Mouse (Mus musculus): ENCODE results near the gene Supt16.

Gene Supt16

GRCm38 (mm10) chr14:52197156-52197878, at the start of gene Supt16:
Gene Supt16 (minus strand): TSS chr14:52197416.
- peak; percentile 94 for DNase-seq (ENCODE audit: low read depth, low spot score)

- DNase-seq (ENCODE audit: low read depth, low spot score) = no peak
These were observed 48.9 kb upstream of the Supt16 start for GRCm38 (mm10) chr14:52246129-52246528.

- DNase-seq (ENCODE audit: low read depth, low spot score) = no peak
These were observed 47.5 kb upstream of the Supt16 start for GRCm38 (mm10) chr14:52244690-52245042.

- peak; percentile 99 for DNase-seq (ENCODE audit: low read depth, low spot score)
These were observed 46.9 kb upstream of the Supt16 start for GRCm38 (mm10) chr14:52244041-52244689.

GRCm38 (mm10) chr14:52236216-52236615, 39.0 kb upstream of the Supt16 start:
- no peak for DNase-seq (ENCODE audit: low read depth, low spot score)

GRCm38 (mm10) chr14:52235165-52235564, 37.9 kb upstream of the Supt16 start:
- no peak for DNase-seq (ENCODE audit: low read depth, low spot score)

- no peak for DNase-seq (ENCODE audit: low read depth, low spot score)
These were observed 35.0 kb upstream of the Supt16 start for GRCm38 (mm10) chr14:52232249-52232648.

GRCm38 (mm10) chr14:52225972-52226371, 28.8 kb upstream of the Supt16 start:
- DNase-seq (ENCODE audit: low read depth, low spot score) = no peak

- DNase-seq (ENCODE audit: low read depth, low spot score) = no peak
These were observed 20.0 kb upstream of the Supt16 start for GRCm38 (mm10) chr14:52217261-52217660.

GRCm38 (mm10) chr14:52199412-52199811, 2.2 kb upstream of the Supt16 start:
- DNase-seq (ENCODE audit: low read depth, low spot score) = no peak

- peak; percentile 57 for DNase-seq (ENCODE audit: low read depth, low spot score)
These were observed 925 bp upstream of the Supt16 start for GRCm38 (mm10) chr14:52198141-52198540.

- DNase-seq (ENCODE audit: low read depth, low spot score) = peak; percentile 59
These were observed 723 bp downstream of the Supt16 start for GRCm38 (mm10) chr14:52196230-52197155.

- peak; percentile 86 for DNase-seq (ENCODE audit: low read depth, low spot score)
These were observed 1.5 kb downstream of the Supt16 start for GRCm38 (mm10) chr14:52195691-52196090.

- peak; percentile 74 for DNase-seq (ENCODE audit: low read depth, low spot score)
These were observed 6.4 kb downstream of the Supt16 start for GRCm38 (mm10) chr14:52190740-52191359.

- no peak for DNase-seq (ENCODE audit: low read depth, low spot score)
These were observed 7.7 kb downstream of the Supt16 start for GRCm38 (mm10) chr14:52189519-52189918.

- DNase-seq (ENCODE audit: low read depth, low spot score) = no peak
These were observed 8.4 kb downstream of the Supt16 start for GRCm38 (mm10) chr14:52188788-52189187.

- peak; percentile 73 for DNase-seq (ENCODE audit: low read depth, low spot score)
These were observed 30.6 kb downstream of the Supt16 start for GRCm38 (mm10) chr14:52166571-52166970.

GRCm38 (mm10) chr14:52160911-52161310, 36.3 kb downstream of the Supt16 start:
- DNase-seq (ENCODE audit: low read depth, low spot score) = no peak

- no peak for DNase-seq (ENCODE audit: low read depth, low spot score)
These were observed 42.2 kb downstream of the Supt16 start for GRCm38 (mm10) chr14:52155008-52155407.

- no peak for DNase-seq (ENCODE audit: low read depth, low spot score)
These were observed 44.6 kb downstream of the Supt16 start for GRCm38 (mm10) chr14:52152613-52153012.

- no peak for DNase-seq (ENCODE audit: low read depth, low spot score)
These were observed 45.0 kb downstream of the Supt16 start for GRCm38 (mm10) chr14:52152179-52152578.

GRCm38 (mm10) chr14:52149888-52150287, 47.3 kb downstream of the Supt16 start:
- DNase-seq (ENCODE audit: low read depth, low spot score) = peak; percentile 71
